Mouse (Mus musculus): ENCODE measurements around the gene Igf1r.

Igf1r gene

DNA sequence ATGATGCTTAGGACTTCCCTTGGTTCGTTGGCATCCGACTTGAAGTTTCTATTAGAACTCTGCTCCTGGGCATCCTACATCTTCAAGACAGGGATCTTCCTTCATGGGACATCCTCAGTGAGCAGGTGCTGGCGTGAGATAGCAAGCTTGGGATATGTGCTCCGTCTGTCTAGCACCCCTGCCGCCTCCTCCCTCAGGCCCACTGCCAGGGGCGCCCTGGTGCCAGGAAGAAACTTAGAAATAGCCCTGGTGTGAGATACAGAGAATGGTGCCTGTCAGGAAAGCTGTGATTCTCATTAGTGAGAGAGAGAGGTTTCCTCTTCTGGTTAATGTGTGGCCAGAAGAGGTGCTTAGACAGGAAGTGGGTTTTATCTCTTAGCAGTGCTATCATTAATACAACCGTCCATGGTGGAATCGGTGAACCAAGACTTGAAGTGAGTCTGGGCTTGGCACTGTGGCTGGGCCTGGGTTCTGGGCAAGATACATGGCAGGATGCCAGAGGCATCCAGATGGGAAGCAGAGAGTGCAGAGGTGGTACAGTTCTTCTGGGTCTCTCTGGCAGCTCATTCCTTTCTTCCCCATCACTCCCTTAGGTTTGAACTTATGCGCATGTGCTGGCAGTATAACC, 272.9 kb downstream of the Igf1r start:
- no peak for DNase-seq (ENCODE audit: low read depth, low spot score)

DNA sequence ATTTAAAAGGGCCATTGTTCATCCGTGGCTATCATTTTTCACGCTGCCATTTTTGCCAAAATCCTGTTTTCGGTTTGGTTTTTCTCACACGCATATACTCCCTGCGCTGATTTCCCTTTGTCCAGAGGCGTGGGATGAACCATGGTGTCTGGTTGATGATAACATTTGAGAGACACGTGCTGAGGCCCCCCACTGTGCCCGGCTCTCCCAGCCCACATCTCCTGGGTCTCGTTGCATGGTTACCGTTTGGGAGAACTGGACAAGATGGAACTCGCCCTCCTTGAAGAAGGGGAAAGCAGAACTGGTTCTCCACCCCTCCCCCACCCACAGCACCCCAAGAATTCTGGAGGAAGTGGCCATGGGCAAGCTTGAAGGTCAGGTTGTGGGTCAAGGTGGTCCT, 274.4 kb downstream of the Igf1r start:
- no peak for DNase-seq (ENCODE audit: low read depth, low spot score)

DNA sequence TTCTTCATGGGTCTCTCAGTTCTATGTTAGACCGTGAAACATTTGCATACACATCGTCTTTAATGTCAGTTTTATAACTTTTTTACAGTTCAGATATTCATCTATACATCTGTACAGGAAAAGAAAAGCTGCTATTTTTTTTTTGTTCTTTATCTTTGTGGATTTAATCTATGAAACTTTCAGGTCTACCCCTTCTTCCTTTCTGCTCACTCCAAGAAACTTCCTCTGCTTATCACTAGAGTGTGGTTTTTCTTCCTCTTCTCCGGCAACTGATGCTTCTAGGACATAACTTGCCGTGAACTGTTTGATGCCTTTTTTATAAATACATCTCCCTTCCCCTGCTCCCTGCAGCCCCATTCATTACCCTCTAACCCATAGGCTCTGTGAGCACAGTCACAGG, 275.0 kb downstream of the Igf1r start:
- no peak for DNase-seq (ENCODE audit: low read depth, low spot score)

DNA sequence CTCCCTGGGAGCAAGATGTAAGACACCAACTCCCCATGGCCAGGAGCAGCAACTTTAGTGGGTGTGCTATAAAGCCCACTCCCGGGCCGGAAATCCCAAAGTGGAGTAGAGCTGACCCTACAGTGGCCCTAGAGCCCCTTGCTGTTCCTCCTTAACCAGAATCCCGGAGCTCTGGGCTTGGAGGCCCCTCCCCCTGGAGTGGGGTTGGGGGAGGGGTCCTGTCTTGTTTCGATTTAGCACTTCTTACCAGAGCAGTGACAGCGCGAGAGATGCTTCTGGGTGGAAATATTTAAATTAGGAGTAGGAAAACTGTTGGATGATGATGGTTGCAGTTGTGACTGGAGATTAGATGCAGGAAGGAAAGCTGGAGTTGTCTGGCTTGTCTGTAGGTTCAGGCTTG, 275.9 kb downstream of the Igf1r start:
- no peak for DNase-seq (ENCODE audit: low read depth, low spot score)

DNA sequence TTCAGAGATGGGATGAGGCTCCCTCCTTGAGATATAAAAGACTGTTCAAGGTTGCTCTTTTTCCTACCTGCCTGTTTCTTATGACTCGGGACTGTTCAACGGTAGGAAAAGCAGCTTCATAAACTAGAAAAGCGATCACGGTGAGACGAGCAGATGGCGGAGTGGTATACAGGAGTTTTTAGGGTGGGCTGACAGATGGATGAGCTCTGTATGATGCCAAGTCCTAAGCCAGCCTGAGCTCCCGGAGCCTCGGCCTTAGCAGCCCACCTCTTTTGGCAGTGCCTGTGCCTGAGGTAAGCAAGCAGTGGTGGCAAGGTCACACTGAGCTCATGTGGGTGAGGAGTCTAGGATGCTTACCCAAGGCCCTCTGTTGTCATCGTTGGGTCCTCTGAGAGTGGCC, 278.2 kb downstream of the Igf1r start:
- DNase-seq (ENCODE audit: low read depth, low spot score), result no peak

DNA sequence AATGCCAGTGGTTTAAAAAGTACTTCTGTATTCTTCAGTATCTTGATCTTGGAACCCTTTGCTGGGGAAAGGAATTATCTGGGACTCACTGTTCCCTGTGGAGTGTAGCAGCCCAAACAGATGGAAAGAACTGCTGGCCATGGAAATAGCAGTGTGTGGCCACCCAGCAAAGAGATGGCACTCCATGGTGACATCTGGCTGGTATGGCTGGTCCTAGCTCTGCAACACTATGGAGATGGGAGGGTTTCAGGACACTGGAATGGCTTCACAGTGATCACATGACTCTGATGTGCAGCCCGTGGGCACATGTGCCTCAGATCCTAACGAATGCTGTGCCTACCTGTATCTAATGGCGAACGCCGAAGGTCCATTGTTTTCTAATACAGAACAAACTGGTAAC, 279.9 kb downstream of the Igf1r start:
- DNase-seq (ENCODE audit: low read depth, low spot score), result no peak

DNA sequence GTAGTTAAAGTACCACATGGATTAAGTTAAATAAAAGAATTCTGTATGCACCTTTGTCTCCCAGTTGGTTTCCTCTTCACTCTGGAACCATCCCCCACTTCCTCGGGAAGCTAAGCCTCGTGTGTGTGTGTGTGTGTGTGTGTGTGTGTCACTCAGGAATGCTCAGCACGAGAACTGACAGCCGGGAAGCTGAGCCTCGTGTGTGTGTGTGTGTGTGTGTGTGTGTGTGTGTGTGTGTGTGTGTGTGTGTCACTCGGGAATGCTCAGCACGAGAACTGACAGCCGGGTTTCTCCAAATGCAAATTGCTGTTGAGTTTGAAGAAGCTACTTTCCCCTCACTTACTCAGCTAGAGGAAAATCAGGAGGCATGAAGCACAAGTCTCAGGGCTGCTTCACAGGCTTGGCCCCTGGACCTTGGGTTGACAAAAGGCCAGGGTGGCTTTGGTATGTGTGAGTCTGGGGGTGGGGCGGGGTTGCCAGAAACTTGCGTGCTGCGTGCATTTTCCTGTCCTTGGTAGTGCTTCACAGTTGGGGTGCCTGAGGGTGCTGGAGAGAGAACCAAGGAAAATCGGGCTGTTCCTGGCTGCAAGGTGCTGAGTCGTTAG, 281.1 kb downstream of the Igf1r start:
- DNase-seq (ENCODE audit: low read depth, low spot score), result no peak

DNA sequence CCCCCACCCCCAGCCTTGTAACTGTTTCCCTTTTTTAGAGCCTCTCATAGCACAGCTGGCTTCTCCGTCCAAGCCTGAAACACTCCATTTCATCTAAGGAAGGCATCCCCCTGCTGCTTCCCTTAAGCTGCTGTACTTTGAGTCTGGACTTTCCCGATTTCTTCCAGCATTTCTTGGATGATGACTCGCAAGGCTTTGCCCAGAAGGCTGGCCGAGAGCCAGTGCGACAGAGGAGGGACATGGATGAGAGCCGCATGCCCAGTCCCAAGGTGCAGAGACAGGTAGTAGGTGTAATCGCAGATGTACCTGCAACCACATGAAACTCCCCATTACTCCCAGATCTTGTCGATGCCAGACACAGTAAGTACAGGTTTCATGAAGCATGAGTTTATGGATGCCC, 284.2 kb downstream of the Igf1r start:
- DNase-seq (ENCODE audit: low read depth, low spot score), result no peak

DNA sequence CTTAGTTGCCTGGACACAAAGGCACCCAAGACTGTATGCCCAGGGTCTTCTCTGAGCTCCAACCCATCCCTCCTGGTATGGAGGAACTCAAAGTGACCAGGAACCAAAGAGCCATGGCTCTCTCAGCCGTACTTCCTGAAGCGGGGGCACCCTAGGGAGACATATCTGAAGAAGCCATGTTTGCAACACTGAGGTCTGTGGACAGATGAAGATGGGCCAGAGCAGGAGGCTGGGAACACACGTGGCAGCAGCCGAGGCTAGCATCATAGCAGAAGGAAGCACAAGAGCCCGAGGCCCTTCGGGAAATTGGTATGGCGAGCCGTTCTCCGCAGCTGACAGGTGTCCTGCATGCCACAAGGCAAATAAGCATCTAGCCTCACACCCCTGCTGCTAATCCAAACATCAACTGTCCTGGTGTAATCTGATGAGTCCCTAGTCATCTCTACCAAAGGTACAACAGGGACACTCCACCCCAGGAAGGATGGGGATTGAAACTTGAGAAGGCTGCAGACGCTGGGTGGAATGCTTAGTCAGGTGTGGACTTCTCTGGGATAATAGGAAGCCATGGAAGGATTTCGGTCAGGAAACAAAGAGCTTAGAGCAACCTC, 286.7 kb downstream of the Igf1r start:
- DNase-seq (ENCODE audit: low read depth, low spot score), result no peak

DNA sequence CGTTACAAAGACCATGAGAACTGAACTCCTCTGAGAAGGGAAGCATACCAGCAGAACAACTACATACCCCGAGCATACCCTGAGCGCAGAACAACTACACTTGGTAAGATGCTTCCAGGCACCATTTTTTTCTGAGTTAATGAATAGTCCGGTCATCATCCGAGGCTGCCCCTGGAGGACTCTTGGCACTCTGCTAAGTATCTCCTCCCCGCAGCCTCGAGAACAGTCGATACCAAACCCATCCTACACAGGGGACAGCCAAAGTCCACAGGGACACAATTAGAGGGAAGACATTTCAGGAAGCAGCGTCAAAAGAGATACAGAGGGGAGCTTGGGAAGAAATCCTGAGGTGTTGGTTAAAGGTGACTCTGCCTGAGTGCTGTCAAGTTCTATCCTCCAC, 288.6 kb downstream of the Igf1r start:
- DNase-seq (ENCODE audit: low read depth, low spot score), result no peak

DNA sequence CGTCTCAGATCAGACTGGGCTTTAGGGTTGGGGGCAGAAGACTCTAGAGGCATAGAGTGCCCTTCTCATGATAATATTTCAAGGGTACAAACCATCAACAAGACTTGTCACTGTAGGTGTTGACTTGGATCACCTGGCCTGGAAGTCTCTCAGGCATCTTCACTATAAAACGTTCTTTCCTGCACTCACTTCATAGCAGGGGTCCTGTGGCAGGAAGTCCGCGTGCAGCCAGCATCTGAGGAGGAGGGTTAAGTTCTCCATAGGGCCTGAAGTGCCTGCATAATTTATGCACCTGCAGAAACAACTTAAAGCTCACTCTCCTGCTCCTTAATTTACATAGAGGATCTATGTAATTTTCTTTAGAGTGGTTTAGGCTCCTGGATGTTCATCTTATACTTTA, 293.1 kb downstream of the Igf1r start:
- no peak for DNase-seq (ENCODE audit: low read depth, low spot score)

DNA sequence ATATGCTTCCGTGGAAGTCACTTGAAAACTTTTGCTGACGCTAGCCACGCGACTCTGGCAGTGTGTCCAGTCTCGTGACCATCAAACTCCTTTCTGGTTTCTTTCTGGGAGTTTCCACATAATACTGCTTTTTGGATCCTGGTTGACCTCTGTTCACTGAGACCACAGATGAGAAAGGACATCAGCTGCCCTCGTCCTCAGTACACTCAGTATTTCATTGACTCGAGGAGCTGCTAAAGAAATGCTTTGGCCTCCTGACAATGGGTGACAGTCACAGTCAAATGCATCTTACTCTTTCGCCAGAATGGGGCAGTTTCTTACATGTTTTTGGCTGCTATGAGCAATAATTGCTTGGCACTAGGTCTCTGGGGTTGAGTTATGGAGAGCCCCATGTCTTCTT, 293.6 kb downstream of the Igf1r start:
- no peak for DNase-seq (ENCODE audit: low read depth, low spot score)

DNA sequence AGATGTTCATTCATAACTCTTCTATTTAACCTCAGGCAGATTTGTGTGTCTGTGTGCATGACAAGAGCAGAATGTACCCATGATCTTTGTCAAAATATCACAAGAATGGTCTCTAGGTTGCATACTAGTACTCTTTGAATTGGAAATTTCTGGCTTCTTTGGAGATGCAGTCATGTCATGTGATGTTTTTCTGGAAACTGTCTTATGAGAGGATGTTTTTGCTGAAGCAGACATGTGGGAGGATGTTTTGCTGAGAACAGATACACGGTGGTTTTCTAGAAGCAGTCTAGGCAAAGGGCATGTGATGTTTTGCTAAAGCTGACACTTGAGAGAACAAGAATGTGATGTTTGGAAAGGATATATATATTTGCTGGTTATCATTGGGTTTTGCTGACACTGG, 297.8 kb downstream of the Igf1r start:
- DNase-seq (ENCODE audit: low read depth, low spot score), result no peak

DNA sequence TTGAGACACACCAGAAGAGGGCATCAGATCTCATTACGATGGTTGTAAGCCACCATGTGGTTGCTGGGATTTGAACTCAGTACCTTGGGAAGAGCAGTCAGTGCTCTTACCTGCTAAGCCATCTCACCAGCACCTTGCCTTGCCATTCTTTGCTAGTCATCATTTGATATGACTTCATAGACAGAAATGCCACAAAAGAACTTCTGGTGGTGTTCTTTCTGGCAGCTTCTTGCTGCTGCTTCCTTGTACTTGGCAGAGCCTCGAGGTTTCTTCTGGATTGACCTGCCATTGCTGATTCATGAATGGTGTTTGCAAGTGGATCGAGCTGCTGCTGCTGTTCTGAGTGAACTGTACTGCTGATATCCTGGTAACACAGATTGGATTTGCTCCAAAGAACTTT, 298.3 kb downstream of the Igf1r start:
- no peak for DNase-seq (ENCODE audit: low read depth, low spot score)

DNA sequence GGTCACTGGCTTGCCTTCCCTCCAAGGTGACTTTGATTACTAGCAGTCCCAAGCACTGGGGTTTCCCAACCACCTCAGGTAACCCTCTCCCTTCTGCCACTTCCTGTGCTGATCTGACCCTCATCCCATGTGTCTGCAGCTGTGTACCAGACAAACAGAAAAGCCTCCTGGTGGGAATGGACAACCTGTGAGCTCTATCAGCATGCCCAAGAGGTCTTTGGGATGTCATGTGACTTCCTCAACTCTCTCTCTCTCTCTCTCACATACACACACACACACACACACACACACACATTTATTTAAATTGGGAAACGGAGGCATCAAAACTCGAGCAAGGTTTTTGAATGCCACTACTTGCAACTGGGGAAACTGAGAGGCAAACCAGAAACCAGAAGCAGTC, 305.1 kb downstream of the Igf1r start:
- DNase-seq (ENCODE audit: low read depth, low spot score), result no peak

DNA sequence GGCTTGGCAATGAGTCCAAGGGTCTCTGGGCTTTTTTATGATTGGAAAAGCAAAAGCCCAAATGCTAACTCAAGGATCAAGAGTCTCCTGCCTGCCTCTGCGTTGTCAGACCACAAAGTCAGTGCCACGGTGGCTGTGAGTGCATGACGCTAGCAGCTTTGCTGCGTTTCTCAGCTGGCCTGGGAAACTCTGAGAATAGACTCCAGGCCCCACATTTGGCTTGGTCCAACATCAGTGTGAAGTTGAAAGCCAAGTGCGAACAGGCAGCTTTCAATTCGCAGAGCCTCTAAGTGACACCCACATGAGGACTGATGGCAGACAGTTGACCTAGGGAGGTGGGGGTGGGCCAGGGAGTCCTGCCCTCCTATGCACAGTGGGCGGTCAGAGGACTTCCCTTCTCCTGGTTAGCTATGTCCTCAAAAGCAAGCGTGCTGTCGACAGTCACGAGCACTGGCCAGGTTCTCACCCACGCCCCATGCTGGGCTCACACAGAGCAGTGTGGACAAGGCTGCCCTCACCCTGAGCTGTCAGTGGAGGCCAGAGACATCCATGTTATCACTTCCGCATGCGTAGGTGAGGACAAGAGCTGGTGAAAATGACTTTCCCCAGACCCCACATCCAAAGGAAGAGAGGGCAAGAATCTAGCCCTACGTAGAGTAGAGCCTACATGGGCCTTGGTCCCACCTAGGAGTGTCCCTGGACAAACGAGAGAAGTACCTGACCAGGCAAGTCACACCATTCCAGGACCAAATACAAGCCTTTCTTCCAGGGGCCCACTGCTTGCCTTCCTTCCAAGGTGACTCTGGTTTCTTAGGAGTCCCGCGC, 305.9 kb downstream of the Igf1r start:
- DNase-seq (ENCODE audit: low read depth, low spot score), result no peak

DNA sequence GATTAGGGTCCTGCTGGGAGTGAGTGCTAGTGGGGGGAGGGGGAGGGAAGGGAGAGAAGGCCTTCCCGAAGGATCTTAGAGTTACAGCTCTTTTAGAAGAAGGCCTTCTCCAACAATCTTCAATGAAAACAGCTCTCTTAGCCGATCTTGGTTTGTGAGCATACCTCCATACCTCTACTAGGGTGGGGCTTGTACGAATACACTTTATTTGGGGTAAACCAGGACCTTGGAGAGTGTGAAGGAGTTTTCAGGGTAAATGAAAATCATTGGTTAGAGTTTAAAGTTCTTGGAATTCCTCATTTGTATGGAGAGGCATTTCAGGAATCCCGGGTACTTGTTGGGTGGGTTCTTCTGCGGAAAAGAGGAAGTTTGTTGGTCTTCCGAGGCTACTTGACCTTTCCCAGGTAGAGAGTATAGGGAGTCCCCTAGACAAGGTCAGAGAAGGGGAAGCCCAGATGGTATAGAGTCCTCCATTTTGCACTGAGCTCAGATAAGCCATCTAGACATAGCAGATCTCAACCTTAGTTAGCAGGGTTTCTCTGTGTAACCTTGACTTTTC, 307.0 kb downstream of the Igf1r start:
- no peak for DNase-seq (ENCODE audit: low read depth, low spot score)

DNA sequence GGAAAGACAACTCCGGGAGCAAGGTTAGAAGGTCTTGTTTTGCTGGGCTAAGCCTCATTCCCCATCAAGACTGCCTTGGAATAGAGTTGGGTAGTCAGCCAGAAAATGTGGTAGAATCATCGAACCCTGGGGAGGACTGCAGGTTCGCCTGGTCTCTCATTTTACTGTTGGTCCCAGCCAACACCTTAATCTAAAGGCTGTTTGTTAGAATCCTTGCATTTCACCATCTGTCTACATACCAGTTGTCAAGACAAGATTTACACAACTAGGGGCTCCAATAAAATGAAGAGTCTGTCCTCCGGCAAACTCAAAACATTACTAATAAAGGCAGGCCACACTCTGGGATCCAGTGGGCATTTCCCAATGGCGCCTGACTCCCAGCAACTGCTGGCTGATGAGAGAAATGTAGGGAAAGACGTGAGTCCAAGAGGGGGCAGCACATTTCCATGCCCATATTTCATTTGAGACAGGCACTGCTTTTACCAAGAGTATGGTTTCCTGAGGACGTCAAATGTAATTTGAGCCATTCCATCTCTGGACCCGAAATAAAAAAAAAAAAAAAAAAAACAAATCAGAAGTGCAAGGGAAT, 310.1 kb downstream of the Igf1r start:
- DNase-seq (ENCODE audit: low read depth, low spot score), result no peak

DNA sequence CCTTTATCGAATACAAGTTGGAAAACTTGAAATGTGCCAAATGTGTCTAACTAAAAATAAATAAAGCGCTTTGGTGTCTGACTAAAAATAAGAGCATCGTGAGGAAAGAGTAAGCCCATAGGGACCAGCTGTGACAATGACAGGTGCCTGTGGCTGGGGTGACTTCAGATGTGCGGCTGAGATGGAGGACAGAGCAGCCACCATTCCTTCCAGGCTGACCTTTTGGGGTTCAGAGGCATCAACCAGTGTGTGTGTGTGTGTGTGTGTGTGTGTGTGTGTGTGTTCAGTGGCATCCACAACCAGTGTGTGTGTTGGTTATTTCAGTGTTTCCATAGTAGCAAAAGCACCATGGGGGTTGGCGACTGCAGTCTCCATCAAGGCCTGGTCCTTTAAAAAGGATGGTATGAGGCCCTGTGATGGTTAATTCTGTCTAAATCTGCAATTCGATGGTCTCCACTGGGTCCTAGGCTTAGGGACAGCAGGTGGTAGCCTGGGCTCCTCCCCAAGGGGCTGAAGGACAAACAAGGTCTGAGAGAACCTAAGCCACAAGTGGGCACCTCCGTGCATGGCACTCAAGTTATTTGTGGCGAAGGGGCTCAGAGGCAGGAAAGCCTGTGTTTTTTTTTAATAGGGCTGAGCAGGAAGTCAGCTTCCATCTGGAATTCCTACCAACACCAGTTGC, 310.9 kb downstream of the Igf1r start:
- no peak for DNase-seq (ENCODE audit: low read depth, low spot score)

DNA sequence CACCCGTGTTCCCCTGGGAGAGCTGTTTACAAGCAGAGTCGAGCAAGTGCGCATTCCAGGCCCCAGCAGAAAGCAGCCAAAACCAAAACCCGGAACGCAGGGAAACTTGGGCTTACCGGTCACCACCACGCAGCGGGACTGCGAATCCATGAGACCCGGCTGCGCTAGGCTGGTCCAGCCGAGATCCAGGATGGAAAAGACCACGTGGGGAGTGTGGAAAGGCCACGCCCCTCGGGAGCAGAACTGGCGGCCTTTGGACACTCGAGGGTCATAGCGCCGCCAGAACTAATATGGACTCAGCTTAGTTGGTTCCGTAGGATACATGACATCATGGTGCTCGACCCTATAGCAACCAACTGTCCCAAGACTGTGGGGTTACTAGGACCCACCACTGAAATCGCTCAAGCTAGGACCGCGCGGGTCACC, 311.4 kb downstream of the Igf1r start, which contains the start of gene Pgpep1l:
Gene Pgpep1l, minus strand, starts transcription at position 206 of the 426 bp plus-strand sequence.
- peak; percentile 51 for DNase-seq (ENCODE audit: low read depth, low spot score)

DNA sequence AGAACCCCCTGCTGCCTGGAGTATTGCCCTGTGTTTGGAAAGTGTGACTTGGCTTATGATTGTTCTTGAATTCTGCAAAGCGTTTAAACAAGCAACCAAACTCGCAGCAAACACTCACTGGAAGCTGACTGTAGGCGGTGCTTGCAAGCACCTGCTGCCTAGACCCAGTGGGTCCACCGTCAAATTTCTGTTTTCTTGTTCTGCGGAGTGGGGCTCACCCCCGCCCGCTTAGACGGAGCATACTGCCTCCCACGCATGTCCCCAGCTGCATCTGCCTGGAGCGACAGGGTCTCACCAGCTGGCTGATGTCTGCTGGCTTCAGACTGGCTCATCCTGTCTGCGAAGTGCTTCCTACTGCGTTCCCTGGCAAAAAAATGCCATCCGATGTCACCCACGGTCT, 311.9 kb downstream of the Igf1r start:
- DNase-seq (ENCODE audit: low read depth, low spot score), result no peak
